Mouse (Mus musculus) urinary bladder, postnatal 36 days (tissue): ENCODE data around the gene Pld5.

Experiments
- DNase-seq, 2 experiments: peaks; one replicate each; pipeline ENCODE4 v3.0.0; 2022; ENCODE audit warnings: low spot score in 2 of 2, mixed read lengths in 1 of 2

The Pld5 gene

DNA sequence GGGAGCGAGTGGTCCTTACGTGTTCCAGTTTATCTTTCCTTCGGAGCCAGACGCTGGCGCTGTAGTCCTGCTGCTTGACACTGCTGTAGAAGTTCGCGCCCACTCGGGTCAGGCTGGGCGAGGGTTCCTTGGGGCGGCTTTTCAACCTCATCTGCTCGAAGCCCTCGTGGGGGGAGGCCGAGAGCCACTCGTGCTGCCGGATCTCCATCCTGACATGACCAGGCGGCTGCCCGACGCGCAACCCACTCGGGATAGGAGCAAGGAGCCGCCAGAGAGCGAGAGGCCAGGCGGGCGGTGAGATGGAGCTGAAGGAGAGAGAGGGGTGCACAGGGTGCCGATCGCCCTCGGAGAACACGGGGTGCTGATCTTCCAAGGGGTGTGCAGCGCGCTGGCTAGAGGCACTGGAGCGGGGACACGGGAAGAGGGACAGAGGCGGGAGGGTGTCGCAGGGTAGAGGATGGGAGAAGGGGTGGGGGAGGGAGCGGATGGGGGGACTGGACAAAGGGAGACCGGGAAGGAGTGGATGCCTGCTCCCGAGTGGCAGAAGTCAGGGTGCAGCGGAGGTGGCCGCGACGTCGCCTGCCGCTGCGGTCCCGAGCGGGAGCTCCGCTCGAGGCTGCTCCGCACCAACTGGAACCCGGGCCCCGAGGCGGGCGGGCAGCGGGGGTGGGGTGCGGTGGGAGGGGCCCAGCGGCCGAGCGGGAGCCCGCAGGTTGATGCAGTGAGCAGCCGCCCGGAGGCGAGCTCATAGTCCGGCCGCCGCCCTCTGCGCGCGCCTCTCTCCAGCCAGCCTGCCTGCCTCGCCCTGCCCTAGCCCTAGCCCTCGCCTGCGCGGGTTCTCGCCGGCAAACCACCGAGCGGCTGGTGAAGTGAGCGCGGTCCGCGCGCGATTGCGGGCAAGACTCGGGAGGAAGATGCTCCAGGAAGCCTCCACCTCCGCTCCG is at the start of gene Pld5:
Pld5 (minus strand) TSS at position 646 of the 944 bp plus-strand sequence.
- no peak for DNase-seq

DNA sequence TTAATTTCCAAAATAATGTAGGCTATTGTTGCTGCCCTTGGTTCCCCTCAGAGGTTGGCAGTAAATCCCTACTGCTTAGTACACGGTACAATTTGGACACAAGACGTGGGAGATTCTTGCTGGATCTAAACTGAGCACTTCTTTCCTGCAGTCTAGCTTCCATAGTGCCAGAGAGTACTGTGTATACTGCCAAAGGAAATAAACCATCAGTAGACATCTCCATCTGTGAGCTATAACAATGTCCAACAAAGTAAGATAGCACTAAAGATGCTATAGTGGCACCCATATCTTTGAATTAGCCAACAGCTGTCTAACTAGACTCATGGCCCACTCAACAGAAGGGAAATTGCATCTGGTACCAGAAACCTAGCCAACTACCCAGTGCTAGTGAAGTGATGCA is 40.0 kb upstream of the Pld5 start:
- DNase-seq = no peak

DNA sequence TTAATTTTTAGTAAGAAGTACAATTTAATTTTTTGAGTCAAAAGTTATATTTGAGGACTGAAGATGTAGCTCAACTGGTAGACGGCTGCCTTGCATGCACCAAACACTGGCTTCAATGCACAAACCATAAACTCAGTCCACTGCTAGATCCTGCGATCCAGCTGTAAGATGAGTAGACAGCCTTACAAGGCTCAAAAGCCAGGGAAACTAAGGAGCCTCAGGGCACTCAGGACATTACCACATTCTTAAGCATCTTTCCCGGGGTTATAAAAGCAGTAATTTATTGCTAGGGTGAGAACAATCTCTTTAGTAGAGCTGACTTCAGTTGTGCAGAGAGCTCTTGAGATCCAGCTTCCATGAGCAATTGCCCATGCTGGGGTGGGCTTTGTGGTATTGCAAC is 35.1 kb upstream of the Pld5 start:
- DNase-seq = no peak

DNA sequence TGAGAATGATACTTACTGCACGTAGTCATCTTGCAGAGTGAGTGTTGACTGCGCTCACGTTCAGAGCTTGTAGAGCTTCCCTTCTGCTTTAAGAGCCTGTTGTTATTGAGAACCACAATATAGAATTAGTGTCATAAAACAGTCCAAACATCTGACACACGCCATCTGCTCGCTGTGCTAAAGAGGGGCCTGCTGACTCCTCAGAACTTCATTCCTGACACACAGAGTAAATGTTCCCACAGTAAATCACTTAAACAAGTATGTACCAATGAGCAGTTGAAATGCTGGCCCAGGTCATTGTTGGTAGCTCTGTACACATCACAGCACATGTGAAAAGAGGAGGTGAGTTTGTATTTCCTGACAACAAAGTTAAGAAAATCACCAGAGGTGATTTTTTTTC is 14.3 kb upstream of the Pld5 start:
- no peak for DNase-seq

DNA sequence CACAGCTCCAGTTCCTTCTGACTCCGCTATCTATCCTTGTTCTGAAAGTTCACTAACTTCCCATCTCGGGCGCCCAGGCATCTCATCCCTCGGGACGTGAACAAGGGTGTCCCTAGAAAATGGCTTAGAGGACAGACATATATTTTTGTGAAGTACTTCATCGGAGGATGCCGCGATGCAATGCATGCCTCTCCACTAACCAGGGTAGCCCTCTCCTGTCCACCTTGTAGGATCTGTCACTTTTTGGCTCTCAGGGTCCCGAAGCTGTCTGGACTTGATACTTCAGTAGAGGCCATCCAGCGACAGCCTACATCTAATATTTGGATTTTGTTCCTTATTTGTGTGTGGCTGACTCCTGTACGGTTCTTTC is 484 bp upstream of the Pld5 start:
- no peak for DNase-seq

DNA sequence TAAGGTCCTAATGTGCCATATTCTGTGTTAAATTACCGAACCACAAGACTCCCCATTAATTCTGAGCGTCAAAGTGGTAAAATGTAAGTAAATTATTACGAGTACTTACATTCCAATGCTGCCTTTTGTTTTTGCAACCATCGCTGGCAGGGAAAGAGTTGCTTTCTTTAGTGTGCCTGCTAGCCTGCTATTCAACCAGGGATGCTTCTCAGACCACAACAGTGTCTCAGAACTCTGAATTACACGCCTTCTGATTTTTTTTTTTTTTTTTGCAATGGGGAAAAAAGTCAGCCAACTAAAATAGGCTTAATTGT is 26.4 kb downstream of the Pld5 start:
- DNase-seq = no peak

DNA sequence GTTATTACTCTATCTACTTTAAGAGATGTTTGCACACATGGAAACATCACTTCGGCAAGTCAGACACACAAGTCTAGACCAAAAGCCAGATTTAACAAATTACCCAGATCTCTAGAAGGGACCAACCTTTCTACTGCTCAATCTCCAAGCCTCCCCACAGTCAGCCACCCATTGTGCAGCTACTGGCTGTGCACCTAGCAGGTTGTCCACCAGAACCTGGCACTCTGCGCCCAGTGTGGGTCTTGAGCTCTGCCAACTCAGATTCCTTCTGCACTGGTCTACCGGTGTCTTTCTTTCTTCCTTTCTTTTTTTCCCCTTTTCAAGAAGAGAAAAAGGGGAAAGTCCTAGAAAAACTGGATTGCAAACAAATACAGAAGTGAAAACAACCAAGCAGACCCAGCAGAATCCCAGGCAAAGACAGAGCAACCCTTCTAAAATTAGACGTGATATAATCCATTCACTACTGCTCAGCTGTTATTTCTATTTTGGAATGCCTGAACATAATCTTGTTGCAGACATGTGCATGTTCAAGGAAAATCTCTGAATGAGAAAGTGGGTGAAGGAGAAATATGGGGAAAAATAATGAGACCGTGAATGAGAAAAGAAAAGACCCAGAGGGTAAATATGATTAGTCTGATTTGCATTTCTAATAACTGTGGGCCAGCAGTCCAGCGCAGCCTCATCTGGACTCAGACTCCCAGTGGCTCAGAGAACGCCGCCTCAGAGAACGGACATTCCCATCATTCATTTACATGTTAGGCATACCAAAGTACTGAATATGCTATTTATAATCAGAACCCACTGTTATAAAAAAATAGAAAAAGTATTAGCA is 27.0 kb downstream of the Pld5 start:
- no peak for DNase-seq

DNA sequence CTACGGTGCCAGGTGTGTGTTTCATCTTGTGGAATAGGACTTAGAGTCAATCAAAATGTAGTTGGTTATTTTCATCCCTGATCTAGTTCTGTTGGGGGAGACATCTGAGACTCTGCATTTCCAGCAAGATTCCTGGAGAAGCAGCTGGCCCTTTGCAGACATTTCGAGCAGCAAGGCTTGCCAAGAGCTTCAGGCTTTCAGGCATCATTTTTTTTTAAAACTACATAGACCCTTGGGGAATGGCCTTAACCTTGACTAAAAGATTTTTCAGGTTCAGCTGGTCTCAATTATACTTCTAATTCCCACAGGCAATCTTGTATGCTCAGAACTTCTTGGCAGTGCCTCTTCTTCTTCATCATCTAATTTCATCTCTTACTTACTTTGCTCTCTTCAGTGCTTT is 35.9 kb downstream of the Pld5 start:
- DNase-seq = no peak

DNA sequence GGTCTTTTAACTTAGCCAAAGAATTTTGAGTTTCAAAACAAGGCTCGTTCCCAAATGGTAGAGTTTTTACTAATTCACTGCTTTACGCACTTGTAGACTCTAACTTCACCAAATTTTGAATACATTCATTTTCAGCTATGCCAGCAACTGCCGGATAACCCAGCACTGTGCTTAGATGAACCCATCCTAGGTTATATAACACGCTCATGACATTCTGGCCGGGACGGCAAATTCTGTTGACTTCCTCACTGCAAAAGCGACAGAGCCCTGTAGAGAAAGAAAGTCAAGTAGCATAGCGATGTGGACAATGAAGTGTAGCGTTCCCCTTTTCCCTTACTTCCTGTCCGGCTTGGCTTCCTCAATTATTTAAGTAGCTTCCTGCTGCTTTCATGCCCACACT is 51.3 kb downstream of the Pld5 start:
- no peak for DNase-seq

DNA sequence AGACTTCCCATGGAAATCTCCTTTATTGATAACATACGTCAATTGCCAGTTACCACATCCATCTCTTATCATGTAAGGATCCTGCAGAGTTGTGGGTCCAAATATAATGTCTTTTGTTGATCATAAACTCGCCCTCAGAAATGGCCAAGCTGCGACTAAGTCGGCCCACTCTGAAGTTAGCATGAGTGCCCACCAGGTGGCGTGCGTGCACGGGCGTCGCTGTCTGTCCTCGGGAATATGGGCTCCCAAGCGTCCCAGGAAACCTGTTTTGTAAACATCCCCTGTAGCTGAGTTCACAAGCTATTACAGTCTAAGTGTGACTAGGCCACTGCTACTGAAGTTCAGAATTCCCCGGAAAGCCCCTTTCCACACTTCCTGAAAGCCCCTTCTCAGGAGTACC is 51.9 kb downstream of the Pld5 start:
- peak; percentile 10 to 50 for DNase-seq

DNA sequence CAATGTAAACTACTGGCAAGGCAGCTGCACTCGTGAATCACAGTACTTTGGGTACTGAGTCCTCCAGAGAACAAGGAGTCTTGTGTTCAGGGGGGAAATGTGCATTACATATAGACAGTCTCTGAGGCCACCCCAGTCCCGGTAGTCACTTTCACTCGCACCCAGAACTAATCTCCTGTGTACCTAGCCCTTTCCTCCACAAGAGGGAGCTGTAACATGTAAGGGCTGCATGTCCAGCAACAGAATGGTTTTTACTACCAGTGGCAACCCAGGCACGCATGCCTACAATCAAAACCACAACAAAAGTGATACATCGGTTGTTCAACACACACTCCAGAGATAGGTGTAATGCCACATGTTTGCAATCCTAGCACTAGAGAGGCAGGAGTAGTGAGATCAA is 56.9 kb downstream of the Pld5 start:
- no peak for DNase-seq

DNA sequence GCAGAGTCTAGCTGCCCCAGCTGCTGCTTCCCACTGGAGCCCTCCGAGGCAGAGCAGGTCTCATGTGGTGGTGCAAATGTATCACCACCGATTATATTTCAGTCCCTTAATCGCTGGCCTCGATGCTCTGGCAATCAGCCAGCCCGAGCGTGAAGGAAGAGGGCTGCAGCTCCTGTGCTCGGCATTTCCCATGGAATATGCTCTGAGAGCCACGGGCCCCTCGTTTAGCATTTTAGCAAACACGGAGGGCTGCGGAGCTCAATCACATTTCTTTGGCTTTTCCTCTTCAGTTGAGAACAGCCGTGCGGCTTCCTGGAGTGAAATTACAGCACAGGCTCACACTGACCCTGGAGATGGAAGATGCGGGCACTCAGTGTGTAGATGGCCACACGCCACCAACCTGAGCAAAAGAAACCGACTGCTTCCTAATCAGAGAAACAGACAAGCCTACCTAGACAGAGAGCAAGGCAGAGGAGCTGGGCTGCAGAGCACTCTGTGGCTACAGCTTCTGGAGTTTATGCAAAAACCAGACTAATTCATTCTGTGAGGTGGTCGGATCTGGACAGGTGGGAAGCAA is 61.4 kb downstream of the Pld5 start:
- no peak for DNase-seq

DNA sequence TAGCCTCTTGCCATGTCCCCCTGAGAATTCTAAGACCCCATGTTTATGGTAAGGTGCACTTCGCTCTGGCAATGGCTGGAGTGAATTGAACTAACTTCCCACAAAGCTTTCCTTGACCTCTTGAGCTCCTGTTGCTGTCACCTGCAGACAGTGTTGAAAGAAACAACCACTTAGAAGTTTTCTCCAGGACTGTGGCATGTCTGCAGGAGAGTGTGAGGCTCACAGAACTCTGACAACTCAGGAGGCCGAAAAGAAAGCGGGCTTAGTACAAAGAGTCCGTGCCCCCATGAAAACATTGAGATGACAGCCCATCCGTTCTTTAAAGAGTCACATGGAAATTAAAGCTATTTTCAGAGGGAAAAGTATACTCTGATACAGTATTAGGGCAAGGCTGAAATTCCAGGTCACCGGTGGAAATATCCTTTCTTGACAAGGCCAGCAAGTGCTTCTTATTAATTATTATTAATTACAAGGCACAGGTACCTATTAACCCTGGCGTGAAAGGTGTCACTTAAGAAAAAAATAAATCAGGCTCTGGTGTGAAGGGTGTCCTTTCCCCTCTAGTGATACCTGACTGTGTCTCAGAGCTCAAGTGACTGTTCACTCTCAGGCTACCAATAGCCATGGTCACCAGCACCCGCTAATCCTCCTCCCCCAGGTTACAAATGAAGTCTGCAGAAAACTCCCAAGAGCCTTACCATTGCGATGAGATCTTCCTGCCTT is 62.0 kb downstream of the Pld5 start:
- DNase-seq = no peak

DNA sequence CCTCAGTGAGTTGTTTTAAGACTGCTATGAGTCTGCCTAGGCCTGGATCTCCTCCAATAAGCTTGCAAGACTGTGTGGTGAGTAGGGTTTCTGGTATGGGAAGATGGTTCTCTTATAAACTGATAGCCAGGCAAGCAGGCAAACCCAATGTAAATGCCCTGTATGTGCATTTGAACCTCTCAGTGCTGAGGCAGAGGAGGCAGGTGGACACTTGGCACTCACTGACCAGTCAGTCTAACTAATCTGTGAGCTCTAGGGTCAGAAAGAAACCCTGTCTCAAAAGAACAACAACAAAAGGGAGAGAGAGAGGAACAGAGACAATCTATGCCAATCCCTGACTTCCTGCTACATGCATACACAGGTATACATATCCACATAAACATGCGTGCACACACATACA is 64.3 kb downstream of the Pld5 start:
- DNase-seq = no peak

DNA sequence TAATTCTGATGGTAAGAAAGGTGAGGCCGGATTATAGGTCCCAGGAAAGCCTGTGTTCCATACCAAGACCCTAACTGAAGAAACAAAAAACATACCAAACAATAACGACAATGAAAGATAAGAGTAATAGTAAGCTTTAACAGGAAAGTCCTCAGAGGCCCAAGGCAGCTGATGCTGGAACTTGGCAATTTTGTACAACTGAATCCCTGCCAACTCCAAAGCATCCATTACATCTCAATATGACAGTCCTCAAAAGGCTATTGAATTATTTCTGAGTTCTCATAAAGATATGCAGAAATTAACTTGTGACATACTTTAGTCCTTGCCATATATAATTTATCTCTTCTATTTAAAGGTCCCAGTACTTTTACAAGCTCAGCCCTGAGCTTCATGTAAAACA is 67.1 kb downstream of the Pld5 start:
- DNase-seq = no peak

DNA sequence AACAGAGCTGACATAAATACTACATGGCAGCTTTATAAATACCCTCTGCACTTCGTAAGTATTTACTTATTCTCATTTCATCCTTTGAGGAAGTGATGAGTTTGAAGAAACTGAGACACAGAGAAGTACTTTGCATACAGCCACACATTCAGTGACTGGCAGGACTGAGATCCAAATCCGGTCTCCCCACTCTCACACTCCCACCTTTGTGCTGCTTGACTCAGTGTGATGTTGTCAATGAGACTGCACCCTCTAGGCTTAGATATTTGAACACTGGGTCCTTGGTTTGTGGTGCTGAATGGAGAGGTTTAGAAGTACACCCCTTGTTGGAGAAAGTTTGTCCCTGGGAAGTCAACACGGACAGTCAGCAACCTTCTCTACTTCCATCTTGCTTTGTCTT is 72.8 kb downstream of the Pld5 start:
- DNase-seq = no peak

DNA sequence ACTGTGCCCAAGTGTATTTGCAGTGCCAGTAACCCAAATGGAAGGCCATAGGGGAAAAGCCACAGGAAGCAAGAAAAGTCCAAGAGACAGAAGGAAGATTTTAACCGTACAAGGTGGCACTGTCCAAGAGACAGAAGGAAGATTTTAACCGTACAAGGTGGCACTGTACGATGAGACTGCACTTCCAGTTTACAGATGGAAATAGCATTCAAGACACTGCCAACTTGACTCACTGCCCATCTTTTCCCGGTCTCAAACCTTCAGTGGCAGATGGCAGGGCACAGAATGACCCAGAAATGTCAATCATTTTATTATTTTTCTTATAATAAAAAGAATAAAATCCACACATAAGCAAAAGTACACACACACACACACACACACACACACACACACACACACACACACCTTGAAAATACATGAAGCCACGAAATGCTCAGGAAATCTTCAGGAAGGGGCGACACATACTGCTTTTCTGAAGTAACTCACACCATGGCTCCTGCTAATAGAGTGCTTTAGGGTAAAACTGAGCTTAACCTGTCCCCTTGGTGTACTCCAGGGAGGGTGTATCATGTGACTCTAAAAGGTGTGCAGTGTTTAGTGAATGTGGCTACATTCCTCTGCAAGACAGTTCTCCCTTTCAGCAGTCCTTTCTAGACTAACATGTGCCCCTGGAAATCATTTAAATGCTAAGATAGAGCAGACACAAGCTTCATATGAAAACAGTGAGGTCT is 77.9 kb downstream of the Pld5 start:
- DNase-seq = no peak

DNA sequence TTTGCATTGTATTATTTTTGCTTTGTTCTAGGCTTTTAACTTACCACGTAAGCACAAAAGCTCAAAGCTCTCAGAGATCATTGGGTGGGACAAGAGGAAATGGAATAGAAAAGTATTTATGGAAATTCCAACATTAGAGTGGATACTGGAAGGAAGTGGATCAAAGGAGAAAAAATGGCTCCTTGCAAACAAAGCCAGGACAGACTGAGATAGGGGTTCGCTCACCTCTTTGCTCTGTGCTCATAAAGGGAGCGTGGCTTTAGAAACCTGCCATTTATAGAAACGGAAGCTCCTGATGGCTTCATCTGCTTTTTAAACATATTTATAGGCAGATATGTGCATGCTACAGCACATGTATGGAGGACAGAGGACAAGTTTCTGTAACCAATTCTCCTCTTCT is 78.8 kb downstream of the Pld5 start:
- no peak for DNase-seq

DNA sequence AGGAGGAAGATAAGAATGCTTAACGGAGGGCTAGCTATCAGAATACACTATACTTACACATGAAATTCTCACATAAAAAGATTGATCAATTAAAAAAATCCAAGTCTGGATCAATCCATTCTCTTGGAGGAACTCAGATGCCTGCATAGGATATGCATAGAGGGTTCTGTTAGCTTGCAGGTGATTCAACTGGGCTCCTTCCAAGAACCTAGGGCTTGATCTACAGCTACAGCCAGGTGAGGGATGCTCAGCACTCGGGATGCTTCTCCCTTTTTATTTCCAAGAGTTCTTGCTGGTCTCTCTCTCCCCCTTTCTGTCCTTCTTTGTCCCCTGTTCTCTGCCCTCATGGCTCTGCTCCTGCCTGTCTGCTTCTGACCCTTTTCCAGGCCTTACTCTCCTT is 80.4 kb downstream of the Pld5 start:
- DNase-seq = no peak

DNA sequence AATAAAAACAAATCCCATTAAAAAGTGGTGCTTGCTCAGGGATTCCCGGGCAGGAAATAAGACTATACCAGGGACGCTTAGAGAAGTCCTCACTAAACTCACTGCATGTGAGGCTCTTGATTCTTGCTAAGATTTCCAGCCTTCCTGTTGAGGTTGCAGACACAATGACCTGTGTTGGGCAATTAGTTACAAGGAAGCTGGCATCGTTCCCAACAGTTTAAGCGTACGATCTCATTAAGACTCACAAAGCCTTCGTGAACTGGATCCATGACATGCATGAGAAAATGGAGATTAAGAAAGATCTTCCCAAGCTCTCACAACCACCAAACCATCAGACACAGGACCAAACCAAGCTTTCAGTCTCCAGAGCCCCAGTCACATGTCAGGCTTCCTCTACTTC is 91.1 kb downstream of the Pld5 start:
- no peak for DNase-seq

DNA sequence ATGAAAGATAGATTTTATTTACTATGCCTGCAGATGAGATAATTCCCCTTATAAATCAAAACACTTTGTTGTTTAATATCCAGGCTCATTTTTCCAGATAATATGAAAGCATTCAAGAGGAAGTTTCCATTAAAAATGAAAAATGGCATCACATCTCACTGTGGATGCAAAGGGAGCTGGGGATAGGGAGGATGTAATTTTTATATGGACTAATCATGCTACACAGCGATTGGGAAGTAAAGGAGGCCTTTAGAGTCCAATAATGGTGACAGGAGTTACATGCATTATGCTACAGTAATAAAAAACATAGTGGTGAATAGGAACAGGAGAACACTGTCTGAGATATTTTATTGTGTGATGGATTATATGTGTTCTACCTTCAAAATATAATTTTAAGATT is 100.1 kb downstream of the Pld5 start:
- DNase-seq = no peak

DNA sequence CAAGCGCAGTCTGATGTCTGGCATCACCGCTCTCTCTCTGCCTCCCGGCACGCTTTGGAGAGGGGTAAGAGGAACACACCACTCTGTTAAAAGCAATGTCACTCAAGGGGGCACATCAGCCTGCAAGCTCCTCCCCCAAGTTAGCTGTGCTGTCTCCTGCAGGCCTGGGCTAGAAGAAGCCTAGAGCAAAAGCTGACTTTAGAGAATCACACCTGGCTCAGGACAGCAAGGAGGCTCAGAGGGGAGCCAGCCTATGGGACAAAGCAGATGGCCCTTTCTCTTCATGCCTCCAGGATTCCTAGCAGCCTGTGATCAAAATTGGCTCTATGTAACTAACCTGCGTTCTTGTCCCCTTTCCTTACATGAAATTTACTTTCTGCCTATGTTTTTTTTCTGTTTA is 107.3 kb downstream of the Pld5 start:
- DNase-seq = no peak
